Mouse (Mus musculus) right cerebral cortex, postnatal 25 days (tissue): Measurements from ENCODE around the gene Rcn1.

Experiments used
- DNase-seq: peaks from one replicate; pipeline ENCODE4 v3.0.0; 2022

Gene Rcn1

DNA sequence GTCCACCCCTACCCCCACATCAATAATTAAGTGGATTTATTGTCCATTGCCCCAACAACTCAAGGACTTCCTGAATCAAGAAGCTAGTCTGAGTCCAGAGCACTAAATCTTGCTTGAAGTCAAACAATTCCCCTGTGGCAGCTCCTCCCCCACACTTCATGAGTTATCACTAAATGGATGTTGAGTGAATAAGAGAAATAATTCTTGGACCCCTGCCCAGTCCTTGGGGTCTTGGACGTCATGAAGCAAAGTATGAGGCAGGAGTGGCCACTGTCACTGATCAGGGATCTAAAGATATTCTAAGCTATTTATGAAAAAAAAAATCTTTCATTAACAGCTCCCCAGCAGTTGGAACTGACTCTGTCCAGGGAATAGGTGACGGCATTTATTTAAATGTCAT lies 6.6 kb downstream of the Rcn1 start:
- no peak for DNase-seq

GRCm38 (mm10) chr2:105391414-105391784 lies 7.7 kb downstream of the Rcn1 start:
- no peak for DNase-seq

GRCm38 (mm10) chr2:105390653-105391413 lies 8.3 kb downstream of the Rcn1 start:
- no peak for DNase-seq

- no peak for DNase-seq
These were observed 9.9 kb downstream of the Rcn1 start for GRCm38 (mm10) chr2:105389007-105389890.

DNA sequence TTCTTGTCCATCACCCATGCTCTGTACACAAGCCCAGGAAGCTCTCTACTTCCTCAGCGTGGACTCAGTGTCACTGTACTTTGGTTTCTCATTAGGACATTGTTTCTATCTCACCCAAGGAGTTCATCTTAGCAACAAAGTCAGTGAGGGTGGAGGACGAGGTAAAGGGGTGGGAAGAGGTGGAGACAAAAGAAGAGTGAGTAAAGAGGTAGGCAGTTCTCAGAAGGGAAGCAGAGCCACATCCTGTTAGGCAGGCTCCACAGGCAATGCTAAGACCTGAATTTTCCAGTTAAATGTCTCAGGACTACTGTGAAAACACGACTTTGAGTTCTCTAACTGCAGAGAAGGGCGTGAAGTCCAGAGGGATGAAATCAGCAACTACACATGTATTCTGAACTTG lies 12.7 kb downstream of the Rcn1 start:
- DNase-seq: no peak

- DNase-seq: no peak
These were observed 14.1 kb downstream of the Rcn1 start for GRCm38 (mm10) chr2:105384998-105385397.

DNA sequence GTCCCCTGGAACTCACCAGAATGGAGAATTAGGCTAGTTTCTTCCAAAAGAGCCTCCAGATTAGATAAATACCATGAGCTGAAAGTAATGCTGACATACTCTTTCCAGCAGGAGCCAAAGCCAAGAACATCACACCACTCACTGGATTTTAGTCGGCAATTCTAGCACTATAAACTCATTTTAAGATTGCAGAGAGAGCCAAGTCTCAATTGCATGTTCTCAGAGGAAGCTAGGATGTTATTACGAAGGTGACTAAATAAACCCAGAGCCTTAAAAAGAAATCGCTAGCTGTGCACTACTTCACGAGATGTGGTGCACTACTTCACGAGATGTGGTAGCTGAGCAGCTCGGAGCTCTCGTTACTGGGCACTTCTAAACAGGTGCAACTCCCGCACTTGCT lies 16.1 kb downstream of the Rcn1 start:
- peak; percentile 27 for DNase-seq

DNA sequence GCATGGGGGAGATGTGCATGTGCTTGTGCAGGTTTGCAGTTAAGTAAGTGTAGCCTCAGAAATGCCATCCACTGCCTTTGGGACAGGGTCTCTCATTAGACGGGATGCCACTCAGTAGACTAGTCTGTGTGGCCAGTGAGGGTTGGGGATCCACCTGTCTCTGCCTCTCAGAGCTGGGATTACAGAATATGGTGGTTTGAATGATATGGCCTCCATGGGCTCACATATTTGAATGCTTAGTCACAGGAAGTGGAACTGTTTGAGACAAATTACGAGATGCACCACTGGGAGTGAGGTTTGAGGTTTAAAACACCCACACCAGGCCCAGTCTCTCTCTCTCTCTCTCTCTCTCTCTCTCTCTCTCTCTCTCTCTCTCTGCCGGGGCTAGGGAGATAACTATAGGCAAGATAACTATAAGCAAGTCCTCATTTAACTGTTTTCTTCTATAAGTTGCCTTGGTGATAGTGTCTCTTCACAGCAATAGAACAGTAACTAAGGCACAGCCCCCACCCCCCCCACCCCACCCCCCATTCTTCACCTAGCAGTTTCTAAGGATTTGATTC lies 18.3 kb downstream of the Rcn1 start:
- DNase-seq: no peak

GRCm38 (mm10) chr2:105379682-105380081 lies 19.4 kb downstream of the Rcn1 start:
- no peak for DNase-seq

DNA sequence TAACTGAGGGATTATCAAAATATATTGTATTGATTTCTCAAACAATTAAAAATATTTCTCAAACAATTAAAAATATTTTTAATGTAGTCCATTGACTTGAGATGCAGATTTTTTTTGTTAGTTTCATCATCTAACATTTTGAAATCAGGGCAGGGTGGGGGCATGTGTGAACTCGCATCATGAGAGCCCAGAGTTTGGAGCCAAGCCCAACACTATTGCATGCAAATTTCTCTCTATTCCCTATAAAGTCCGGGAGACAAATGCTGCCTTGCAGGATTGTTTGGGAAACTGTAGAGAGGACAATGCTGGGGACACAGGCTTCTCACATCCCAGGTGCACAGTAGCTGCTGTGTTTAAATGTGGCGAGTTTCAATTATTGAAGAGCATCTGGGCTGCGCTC lies 23.4 kb downstream of the Rcn1 start:
- DNase-seq: no peak

DNA sequence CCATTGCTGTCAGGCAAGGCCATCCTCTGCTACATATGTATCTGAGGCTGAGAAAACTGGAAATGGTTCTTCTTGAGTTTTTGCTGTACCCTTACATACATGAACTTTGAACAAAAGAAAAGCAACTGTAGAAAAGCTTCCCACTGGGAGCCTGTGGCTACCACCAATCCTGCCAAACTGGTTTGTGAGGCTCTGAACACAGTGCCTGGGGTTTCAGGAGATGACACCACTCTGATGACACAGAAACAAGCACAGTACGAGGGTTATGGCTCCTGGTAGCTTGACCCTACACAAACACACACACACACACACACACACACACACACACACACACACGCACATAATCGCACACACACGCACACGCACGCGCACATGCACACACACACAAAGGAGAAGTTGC lies 23.9 kb downstream of the Rcn1 start:
- DNase-seq: no peak

GRCm38 (mm10) chr2:105373658-105374057 lies 25.5 kb downstream of the Rcn1 start:
- no peak for DNase-seq

- no peak for DNase-seq
These were observed 26.4 kb downstream of the Rcn1 start for GRCm38 (mm10) chr2:105372727-105373126.

- no peak for DNase-seq
These were observed 27.0 kb downstream of the Rcn1 start for GRCm38 (mm10) chr2:105372156-105372555.

DNA sequence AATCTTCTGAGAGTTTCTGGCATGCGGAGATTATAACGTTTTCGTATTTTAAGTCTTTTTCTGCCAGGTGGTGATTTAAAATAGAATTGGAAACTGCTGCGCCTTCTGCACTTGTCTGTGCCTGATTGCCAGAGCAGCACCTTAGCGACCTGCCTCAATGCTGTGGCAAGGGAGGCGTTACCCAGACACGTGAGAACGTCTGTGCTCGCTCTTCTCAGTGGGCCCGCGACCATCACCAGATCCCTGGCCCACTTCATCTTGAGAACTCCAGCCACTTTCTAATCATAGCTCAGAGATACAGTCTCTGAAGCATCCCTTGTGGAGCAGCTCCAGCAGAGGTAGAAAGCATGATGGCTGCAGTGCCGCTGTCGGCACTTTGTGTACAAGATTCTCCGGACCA lies 28.4 kb downstream of the Rcn1 start:
- peak; percentile 26 for DNase-seq

DNA sequence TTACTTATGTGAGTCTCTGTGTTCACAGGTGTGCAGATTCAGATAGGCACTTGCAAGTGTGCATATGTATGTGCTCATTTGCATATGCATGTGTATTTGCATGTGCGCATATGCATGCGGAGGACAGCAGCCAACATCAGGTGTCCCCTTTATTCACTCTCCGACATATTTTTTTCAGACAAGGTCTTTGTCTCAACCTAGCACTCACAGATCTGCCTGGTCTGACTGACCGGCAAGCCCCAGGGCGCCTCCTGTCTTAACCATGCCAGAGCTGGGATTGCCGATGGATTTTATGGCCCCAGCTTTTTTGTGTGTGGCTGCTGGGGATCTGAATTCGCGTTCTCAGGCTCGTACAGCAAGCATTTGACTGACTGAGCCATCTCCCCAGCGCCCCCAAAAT lies 28.9 kb downstream of the Rcn1 start:
- DNase-seq: peak; percentile 16

- no peak for DNase-seq
These were observed 31.5 kb downstream of the Rcn1 start for GRCm38 (mm10) chr2:105367623-105368022.

DNA sequence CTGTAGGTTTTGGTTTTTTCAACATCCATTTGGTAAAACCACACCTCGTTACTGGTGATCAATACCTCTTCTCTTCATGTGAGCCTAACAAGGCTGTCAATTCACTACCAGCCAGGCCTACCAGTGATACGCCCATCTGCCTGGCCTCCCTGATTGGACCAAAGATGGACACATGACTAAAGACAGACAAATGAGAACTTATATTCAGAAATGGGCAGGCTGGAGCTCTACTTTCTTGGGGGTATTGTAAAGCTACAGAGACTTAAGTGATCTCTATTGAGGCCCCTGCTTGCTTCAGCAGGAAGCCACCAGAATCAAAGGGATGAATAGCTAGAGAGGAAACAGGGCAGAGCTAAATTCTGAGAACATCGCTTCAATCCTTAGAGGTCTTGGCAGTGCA lies 41.1 kb downstream of the Rcn1 start:
- no peak for DNase-seq

GRCm38 (mm10) chr2:105356791-105357190 lies 42.3 kb downstream of the Rcn1 start:
- DNase-seq: no peak

DNA sequence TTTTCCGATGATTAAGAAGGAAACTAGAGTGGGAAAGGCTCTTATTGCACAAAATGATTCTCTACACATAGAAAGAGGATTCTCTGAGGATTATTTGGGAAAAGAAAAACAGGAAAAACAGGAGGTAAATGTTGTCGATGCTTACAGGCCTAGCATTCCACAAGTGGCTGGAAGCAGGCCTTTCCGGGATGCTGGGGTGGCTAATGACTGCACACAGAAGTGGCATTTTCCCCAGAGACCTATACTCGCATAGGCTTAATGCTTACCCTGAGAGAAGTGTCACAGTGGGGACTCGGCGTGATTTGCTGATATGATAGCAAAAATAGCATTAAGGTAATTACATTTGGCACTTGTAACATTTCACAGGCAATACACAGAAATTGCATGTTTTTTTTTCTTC lies 50.2 kb downstream of the Rcn1 start:
- DNase-seq: no peak

GRCm38 (mm10) chr2:105339993-105340392 lies 59.1 kb downstream of the Rcn1 start:
- DNase-seq: no peak

DNA sequence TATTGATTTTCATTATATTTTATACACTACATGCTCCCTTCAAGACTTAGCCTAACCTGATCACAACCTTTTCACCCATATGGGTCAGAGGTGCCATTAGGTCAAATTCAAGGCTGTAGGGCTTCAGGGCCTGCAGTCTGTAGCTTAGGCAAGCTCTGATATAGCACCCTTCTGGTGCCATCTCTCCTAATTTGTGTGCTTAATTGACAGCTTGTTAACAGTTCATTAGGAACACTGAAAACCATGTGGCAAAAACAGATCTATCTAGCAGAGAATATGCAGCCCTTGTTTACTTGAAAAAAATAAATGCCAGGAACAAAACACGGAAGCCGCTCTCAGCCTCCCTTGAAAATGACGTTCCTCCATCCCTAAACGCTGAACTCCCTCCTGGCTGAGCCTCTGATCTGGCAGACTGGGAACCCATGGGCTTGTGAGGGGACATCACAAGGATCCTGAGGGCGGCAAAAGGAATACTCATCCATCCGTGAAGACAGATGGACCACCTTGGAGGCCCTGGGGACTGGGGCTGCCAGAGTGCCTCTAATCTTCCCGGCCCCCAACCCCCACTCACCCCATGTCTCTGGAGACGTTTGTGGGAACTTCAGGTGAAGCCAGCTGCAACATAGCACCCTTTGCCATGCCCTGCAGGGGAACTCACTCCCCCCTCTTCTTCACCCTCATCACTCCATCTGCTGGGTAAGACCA lies 61.8 kb downstream of the Rcn1 start:
- no peak for DNase-seq

GRCm38 (mm10) chr2:105336314-105337027 lies 62.6 kb downstream of the Rcn1 start:
- DNase-seq: no peak
